Mouse (Mus musculus): ENCODE data around the gene Oasl2. TPM values are rescaled to one million over a fixed set of nuclear protein-coding genes. Genes with fewer than 3 reads are reported as not detected.
A peak's percentile ranks its signal among the peaks of the same experiment; 100 is the strongest.
"Not testable (repeated sequence)": the region's sequence is repeated elsewhere in the genome, so short reads cannot be mapped to it uniquely, and the experiment has no call there.

Gene Oasl2
- 3.9 and 6.3 TPM in 2 replicates for total RNA-seq (2014; fragmentation: Nextera tagmentation)
- total RNA-seq (2017), result 5.8 and 9.7 TPM in 2 replicates

GRCm38 (mm10) chr5:114896688-114897373 lies at the start of gene Oasl2:
TSS of gene Oasl2 (plus strand) at chr5:114896936.
- peak; percentile 89 for ATAC-seq (replicated peaks; ENCODE audit: low FRiP score, low TSS enrichment, poor library complexity, severe bottlenecking)

- ATAC-seq (replicated peaks; ENCODE audit: low FRiP score, low TSS enrichment, poor library complexity, severe bottlenecking), result no peak
Measured at GRCm38 (mm10) chr5:114851565-114852236, 45.0 kb upstream of the Oasl2 start.

- ATAC-seq (replicated peaks; ENCODE audit: low FRiP score, low TSS enrichment, poor library complexity, severe bottlenecking), result not testable (repeated sequence)
Measured at GRCm38 (mm10) chr5:114853364-114853763, 43.4 kb upstream of the Oasl2 start, which contains the start of gene 4930519G04Rik. TSS of gene 4930519G04Rik (plus strand) at chr5:114853664.

- no peak for ATAC-seq (replicated peaks; ENCODE audit: low FRiP score, low TSS enrichment, poor library complexity, severe bottlenecking)
Measured at GRCm38 (mm10) chr5:114858582-114858981, 38.2 kb upstream of the Oasl2 start, which contains the start of gene Gm9936. TSS of gene Gm9936 (minus strand) at chr5:114858682.

- ATAC-seq (replicated peaks; ENCODE audit: low FRiP score, low TSS enrichment, poor library complexity, severe bottlenecking), result peak; percentile 67; the same call in 1 of the 2 replicates
Measured at GRCm38 (mm10) chr5:114859253-114859652, 37.5 kb upstream of the Oasl2 start.

- ATAC-seq (replicated peaks; ENCODE audit: low FRiP score, low TSS enrichment, poor library complexity, severe bottlenecking), result no peak
Measured at GRCm38 (mm10) chr5:114861730-114862129, 35.0 kb upstream of the Oasl2 start.

- no peak for ATAC-seq (replicated peaks; ENCODE audit: low FRiP score, low TSS enrichment, poor library complexity, severe bottlenecking)
Measured at GRCm38 (mm10) chr5:114864813-114865212, 31.9 kb upstream of the Oasl2 start.

- no peak for ATAC-seq (replicated peaks; ENCODE audit: low FRiP score, low TSS enrichment, poor library complexity, severe bottlenecking)
Measured at GRCm38 (mm10) chr5:114865279-114865678, 31.5 kb upstream of the Oasl2 start.

GRCm38 (mm10) chr5:114875858-114876257 lies 20.9 kb upstream of the Oasl2 start:
- ATAC-seq (replicated peaks; ENCODE audit: low FRiP score, low TSS enrichment, poor library complexity, severe bottlenecking), result 0 out of 2 replicates have a peak, but pooled peaks have one; percentile 27

- no peak for ATAC-seq (replicated peaks; ENCODE audit: low FRiP score, low TSS enrichment, poor library complexity, severe bottlenecking)
Measured at GRCm38 (mm10) chr5:114876331-114876730, 20.4 kb upstream of the Oasl2 start.

GRCm38 (mm10) chr5:114877487-114877886 lies 19.2 kb upstream of the Oasl2 start:
- no peak for ATAC-seq (replicated peaks; ENCODE audit: low FRiP score, low TSS enrichment, poor library complexity, severe bottlenecking)

GRCm38 (mm10) chr5:114879399-114879798 lies 17.3 kb upstream of the Oasl2 start:
- ATAC-seq (replicated peaks; ENCODE audit: low FRiP score, low TSS enrichment, poor library complexity, severe bottlenecking), result no peak

GRCm38 (mm10) chr5:114882319-114882718 lies 14.4 kb upstream of the Oasl2 start:
- not testable (repeated sequence) for ATAC-seq (replicated peaks; ENCODE audit: low FRiP score, low TSS enrichment, poor library complexity, severe bottlenecking)

GRCm38 (mm10) chr5:114883022-114883421 lies 13.7 kb upstream of the Oasl2 start:
- no peak for ATAC-seq (replicated peaks; ENCODE audit: low FRiP score, low TSS enrichment, poor library complexity, severe bottlenecking)

- no peak for ATAC-seq (replicated peaks; ENCODE audit: low FRiP score, low TSS enrichment, poor library complexity, severe bottlenecking)
Measured at GRCm38 (mm10) chr5:114886801-114887200, 9.9 kb upstream of the Oasl2 start.

- ATAC-seq (replicated peaks; ENCODE audit: low FRiP score, low TSS enrichment, poor library complexity, severe bottlenecking), result no peak
Measured at GRCm38 (mm10) chr5:114888995-114889394, 7.7 kb upstream of the Oasl2 start.

- no peak for ATAC-seq (replicated peaks; ENCODE audit: low FRiP score, low TSS enrichment, poor library complexity, severe bottlenecking)
Measured at GRCm38 (mm10) chr5:114895542-114895941, 1.2 kb upstream of the Oasl2 start.

- ATAC-seq (replicated peaks; ENCODE audit: low FRiP score, low TSS enrichment, poor library complexity, severe bottlenecking), result peak; percentile 38; the same call in 1 of the 2 replicates
Measured at GRCm38 (mm10) chr5:114897374-114897793, 648 bp downstream of the Oasl2 start.

- ATAC-seq (replicated peaks; ENCODE audit: low FRiP score, low TSS enrichment, poor library complexity, severe bottlenecking), result no peak
Measured at GRCm38 (mm10) chr5:114898857-114899256, 2.1 kb downstream of the Oasl2 start.

- ATAC-seq (replicated peaks; ENCODE audit: low FRiP score, low TSS enrichment, poor library complexity, severe bottlenecking), result peak; percentile 84
Measured at GRCm38 (mm10) chr5:114902413-114902812, 5.7 kb downstream of the Oasl2 start.

Measured in megakaryocyte-erythroid progenitor cell, adult 5-6 weeks (primary cell).